Mouse (Mus musculus) natural killer cell, adult 2 months (primary cell): ENCODE results near the gene Sh3d19.
A peak's percentile ranks its signal among the peaks of the same experiment; 100 is the strongest.
"Not testable (repeated sequence)": the region's sequence is repeated elsewhere in the genome, so short reads cannot be mapped to it uniquely, and the experiment has no call there.

Source experiments
- DNase-seq, 2 experiments: peaks; one replicate each; pipeline ENCODE4 v3.0.0; 2022; ENCODE audit warnings: low spot score in 2 of 2

Gene Sh3d19

DNA sequence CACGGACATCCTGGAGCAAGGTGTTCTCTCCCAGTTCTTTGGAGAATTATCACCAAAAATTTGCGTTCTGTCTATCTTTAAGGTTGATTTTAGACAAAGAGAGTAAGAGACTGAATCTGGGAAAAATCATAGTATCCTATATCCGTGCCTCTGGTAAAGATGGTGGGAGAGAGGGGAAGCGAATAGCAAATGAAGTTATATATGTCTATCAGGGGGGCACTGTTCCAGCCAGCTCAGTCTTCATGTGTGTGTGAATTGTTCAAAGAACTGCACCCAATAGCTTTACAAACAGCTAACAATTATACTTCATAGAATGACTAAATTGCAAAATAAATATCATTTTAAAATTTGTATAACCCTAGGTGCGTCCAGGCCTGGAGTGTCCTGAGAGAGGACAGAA is 123.0 kb downstream of the Sh3d19 start:
- DNase-seq, result no peak

DNA sequence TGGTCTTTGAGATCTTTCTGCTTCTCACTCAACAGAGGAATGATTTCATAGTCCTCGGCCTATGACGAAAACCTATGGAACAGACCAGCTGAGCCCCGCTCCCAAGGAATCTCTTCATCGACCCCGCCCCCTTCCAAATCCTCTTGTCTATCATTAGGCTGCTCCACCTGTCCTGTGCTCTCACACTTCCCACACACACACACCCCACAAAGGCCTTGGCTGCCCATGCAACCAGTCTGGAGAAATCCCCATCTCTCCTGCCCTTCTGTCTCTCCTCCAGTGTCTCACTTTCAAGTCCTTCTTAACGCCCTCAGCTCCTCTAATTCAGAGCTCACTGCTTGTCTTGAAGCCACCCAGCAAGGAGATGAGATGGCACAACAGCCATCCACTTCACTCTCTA is 131.0 kb downstream of the Sh3d19 start:
- DNase-seq, result no peak

DNA sequence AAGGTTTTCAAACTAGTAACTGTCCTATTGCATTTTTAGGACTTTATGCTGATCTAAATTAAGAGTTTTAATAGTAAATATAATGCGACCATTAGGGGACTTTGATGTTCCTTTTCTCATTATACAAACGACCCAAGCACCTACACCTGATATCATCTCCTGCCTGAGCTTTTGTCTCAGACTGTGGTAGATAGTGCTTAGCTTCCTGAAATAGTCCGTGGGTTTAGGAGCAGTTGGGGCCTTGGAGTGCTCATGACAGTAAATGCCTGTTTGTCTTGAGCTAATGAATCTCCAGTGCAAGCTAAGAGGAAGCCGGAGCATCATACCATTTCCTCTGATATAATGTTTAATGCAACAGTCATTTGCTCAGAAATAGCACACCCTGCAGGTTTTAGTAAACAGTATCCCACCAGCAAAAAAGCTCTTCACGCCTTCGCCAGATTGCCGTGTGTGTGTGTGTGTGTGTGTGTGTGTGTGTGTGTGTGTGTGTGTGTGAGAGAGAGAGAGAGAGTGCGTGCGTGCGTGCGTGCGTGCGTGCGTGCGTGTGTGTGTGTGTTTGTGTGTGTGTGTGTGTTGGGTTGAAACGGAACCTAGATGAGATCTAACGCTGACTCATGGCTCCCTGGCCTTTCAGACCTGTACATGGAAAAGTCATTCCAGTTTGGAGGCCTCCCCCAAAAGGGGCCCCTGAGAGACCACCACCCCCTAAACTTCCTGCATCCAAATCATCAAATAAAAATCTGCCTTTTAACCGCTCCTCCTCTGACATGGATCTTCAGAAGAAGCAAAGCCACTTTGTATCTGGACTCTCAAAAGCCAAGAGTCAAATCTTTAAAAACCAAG is 132.8 kb downstream of the Sh3d19 start:
- peak; percentile 27 to 40 for DNase-seq

DNA sequence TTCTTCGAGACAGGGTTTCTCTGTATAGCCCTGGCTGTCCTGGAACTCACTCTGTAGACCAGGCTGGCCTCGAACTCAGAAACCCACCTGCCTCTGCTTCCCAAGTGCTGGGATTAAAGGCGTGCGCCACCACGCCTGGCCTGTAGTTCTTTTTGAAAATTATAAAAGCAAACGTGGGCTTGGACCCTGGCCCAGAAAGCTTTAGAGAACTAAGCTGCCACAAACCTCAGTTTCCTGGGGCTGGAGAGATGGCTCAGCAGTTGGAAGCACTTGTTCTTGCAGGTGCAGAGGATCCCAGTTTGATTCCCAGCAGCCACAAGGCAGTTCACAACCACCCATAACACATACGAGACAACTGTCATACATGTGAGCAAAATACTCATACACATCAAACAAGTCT is 133.5 kb downstream of the Sh3d19 start:
- not testable (repeated sequence) for DNase-seq

DNA sequence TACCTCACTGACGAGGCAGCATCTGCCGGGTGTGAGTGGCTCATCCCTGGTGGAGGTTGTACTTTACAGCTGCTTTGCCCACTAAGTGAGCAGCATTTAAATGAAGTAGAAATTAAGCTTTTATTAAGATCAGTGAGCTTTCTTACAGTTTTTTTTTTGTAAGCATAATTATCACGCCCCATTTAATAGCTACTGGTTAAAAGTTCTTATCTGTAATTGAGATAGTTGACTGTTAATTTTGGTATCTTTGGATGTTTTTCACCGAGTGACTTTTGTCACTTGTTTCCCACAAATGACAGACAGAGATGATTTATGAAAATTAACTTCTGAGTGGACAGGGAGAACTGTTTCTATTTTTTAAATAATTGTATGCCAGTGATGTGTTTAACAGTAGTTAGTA is 134.0 kb downstream of the Sh3d19 start:
- no peak for DNase-seq

DNA sequence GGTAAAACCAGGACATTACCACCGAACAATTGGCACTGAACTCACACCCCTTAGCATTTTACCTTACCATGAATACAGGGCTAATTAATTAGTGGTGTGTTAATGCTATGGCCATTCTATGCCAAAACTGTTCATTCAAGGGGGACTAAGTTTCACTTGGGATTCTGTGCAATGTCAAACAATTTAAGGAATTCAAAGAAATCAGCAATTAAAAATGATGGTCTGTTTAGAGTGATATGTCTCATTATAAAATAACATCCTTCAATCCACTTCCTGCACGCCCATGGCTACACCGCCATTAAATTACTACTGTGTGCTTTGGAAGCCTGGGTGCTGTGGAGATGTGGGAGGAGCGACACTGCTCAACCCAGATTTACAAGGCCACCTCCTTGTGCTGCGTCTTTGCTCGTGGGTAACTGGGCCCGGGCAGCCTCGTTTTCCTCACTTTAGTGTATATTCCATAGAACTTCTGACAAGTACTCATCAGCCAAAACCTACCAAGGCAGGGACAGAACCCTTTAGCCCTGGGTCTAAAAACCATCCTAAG is 135.2 kb downstream of the Sh3d19 start:
- DNase-seq, result no peak

DNA sequence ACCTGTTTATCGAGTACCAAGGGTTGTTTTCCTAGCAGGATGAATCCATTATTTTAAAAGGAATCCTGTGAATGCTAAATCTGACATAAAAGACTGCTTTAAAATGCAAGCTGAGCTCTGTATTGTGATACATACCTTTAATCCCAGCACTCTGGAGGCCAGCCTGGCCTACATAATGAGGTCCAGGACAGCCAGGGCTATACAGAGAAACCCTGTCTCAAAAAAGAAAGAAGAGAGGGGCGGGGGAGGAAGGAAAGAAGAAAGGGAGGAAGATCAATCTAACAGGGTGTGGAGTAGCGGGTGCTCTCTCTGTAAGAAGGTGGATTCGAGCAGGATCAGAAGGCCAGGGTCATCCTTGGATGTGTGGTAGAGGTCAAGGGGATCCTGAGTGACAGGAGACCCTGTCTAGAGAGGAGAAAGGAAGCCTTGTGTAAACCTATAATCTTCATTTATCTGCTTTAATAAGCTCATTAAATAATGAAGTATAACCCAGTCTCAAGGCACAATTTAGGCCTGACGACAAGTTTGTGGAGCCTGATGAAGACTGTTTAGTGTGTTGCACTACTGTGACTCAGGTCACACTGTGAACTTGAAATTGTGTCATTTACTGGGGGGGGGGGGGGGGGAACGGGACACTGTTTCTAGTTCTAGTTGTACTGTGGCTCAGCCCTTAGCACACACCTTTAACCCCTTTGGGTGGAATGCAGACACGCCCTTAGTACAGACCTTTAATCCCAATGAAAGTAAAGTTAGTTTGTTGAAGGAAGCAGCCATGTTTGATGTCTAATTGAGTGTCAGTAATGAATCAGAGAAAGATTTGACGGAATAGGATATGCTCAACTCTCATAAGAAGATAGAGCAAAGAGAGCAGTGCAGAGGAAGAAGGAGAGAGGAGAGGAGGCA is 137.0 kb downstream of the Sh3d19 start:
- no peak for DNase-seq

DNA sequence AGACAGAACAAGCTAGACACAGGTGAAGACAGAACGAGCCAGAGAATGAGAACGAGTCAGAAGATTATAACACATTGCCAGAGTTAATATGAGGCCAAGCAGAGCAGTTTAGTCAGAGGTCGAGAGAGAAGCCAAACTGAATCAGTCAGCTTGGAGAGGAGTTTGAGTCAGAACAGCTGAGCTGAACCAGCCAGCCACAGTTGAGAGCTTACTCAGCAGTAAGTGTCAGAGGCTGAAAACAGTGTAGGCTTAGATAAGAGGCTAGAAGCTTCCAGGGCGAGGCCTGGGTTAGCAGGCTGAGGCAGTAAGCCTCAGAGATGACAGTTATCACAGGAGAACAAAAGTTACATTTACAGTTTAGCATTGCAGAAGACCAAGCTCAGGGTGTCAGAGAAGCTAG is 137.7 kb downstream of the Sh3d19 start:
- DNase-seq, result no peak

DNA sequence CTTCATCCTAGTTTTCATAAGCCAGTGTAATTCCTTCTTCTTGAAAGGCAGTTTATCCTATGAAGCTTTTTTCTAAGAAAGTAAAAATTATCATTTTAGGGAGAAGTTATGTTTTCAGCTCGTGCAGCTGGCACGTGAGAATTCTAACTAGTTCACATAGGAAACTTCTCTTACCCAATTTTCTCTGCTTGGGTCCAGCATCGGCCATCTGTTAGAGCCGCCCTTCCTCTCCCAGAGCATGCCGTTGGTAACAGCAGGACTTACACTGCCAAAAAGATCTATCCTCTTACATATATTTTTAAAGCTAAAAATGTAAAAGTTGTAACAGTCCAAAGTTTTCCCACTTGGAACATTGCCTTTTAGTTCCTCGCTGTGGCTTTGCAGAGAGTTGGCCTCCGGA is 138.2 kb downstream of the Sh3d19 start:
- no peak for DNase-seq

DNA sequence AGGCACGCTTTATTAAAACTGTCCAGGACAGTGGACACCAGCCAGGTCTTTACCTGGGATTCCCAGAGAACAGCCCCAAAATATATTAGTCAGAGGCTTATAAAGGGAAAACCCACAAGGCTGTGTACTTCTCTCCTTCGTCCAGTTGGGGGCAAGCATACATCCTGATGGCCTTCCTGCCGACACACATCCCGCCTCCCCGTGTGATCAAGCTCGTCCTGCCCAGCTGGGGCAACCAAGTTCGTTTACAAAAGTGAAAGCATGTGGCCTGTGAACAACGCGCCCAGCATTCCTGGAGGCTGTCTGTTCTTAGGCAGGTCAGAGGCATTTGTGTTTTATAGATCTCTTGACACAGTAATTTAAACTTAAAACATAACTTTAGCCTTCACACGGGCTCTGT is 139.2 kb downstream of the Sh3d19 start:
- peak; percentile 14 to 36 for DNase-seq

DNA sequence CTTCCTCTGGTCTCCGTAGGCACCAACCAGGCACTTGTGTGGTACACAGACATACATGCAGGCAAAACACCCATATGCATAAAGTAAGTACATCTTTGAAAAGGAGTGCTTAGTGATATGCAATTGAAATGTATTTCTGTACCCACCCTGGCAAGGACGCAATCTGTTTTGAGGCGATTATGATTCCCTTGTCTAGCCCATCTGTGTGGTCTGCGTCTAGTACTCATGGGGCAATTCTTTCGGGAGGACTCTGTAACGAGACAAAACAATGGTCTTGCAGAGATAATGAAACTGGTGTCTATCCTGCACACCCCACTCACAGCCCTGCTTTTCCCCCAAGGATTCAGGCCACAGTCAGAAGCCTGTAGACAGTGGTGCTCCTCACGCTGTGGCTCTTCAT is 141.9 kb downstream of the Sh3d19 start:
- no peak for DNase-seq

DNA sequence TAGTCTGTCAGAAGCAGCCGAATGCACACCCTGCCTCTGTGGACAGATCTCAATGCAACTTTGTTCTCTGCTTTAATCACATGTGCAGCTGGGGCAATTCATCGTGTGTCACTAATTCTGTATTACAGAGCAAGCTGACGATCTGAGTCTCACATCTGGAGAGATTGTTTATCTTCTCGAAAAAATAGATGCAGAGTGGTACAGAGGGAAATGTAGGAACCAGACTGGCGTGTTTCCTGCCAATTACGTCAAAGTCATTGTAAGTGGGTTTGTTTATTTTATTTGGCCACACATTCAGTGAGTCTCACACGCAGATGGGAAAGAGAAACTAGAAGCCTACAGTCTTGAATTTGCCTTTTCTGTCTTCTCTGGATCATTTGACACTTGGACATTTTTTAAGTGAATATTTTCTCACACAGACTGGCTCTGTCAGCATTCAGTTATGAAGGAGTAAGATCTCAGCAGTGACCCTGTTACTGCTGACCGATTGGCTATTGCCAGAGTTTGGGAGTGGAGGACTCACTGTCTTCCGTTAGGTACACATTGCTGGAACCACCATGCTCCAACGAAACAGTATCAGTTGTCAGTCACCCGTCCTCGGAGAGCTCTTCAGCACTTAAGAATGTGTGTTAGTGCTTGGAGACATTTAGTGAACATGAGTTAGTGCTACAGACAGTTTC is 143.9 kb downstream of the Sh3d19 start:
- DNase-seq, result no peak

DNA sequence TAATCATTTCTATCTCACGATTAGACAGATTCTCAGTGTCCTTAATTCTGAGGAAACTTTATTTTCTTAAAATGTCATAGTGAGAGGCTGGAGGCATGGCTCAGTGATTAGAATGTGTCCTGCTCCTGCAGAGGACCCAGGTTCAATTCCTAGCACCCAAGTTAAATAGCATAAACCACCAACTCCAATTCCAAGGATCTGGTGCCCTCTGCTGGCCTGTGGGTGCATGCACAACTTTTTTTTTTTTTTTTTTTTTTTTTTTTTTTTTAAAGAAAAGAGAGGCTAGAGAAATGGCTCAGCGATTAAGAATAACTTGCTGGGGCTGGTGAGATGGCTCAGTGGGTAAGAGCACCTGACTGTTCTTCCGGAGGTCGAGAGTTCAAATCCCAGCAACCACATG is 146.0 kb downstream of the Sh3d19 start:
- DNase-seq, result no peak

DNA sequence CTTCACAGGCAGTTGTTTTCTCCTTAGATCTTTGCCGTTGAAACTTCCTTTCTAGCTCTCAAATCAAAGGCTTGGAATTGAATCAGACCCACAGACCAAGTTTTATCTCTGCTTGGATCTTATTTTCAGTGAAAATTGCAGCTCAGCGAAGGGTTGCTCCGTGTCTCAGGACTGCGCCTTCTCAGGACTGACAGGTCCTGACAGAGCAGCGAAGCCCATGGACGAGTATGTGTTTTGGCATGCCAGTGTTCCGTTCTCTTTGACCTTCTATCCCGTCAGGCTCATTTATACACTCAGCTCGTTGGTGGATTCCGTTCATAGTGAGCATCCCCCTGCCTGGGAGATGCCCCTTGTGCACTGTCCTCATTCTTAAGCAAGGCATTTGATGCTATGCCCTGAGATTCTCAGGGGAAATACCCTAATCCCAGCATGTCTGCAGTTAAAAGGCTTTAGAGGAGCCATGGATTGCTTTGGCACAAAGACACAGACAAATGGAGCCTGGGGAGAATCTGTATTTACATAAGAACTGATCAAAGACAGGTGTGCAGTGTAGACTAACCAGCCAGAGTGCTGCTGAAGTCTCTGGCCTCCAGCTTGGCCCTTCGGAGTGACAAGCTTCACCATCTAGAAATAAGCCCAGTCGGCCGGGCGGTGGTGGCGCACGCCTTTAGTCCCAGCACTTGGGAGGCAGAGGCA is 148.5 kb downstream of the Sh3d19 start:
- DNase-seq, result no peak

DNA sequence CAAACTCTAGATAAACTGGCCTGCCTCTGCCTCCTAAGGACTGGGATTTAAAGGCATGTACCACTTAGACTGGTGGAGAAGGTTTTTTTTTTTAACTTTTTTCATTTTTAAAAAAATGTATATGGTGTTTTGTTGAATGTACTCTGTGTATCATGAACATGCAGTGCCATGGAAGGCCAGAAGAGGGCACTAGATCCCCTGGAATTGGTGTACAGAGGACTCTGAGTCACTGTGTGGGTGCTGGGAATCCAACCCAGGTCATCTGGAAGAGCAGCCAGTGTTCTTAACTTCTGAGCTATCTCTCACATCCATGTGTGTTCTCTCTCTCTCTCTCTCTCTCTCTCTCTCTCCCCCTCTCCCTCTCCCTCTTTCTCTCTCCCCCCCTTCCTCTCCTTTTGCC is 151.2 kb downstream of the Sh3d19 start:
- DNase-seq, result no peak

DNA sequence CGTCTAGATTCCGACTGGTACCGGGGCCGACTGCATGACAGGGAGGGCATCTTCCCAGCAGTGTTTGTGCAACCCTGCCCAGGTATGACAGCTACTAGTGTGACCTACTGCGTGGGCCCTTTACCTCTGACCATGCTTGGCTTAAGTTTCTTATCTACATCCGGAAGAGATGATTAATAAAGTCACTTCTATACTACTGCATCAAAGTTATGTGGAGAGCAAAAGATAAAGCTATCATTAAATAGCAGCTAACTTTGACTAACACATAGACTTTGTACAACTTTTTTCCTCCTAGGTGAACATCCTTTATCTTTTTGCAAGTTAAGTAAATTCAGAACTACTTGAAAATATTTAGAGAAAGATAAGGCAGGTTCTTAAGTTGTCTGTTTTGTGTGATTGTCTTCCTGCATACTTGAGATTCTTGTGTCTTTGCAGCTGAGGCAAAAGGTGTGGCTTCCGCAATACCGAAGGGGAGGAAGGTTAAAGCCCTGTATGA is 152.4 kb downstream of the Sh3d19 start:
- no peak for DNase-seq

DNA sequence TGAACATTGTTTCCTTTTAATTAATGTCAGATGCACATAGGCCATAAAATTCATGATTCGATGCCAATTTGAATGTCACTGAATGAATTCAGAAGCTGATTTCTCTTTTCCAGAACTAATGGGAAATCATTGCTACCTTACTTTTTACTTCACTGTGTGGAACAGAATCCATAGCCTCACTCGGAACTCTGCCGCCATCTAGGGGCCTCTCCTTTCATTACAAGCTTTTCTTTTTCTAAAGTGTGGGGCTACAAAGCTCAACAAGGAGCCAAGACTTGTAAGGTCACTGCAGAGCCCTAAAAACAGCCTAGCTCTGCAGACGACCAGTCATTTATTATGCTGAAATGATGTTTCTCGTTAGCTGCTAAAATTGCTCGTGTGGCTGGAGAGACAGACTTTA is 158.8 kb downstream of the Sh3d19 start:
- peak; percentile 35 to 58 for DNase-seq

DNA sequence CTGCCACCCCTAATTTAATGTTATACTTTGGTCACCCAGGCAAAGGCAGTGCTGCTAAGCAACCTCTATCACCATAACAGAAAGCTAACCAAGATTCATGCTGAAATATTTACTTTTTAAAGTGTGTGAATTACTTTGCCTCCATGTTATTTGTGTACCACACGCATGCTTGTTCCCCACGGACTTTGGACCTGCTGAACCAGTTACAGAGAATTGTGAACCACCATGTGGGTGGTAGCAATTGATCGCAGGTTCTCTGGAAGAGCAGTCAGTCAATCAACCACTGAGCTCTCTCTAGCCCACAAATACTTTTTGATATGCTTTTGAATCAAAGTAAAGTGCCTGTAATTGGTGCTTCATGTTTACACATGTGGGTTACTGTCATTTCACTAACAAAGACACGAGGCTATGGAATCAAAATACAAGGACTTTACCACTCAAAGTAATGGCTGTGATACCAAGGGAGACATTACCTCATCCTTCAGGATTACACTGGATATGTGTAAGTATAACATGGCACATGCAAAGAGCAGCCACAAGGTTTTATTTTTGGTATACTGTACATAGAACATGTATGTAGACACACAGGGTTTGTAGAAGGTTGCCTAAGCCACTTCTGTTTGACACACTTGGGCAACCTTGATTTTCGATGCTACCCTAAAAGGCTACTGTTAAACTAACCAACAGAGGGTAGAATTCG is 164.2 kb downstream of the Sh3d19 start:
- no peak for DNase-seq

DNA sequence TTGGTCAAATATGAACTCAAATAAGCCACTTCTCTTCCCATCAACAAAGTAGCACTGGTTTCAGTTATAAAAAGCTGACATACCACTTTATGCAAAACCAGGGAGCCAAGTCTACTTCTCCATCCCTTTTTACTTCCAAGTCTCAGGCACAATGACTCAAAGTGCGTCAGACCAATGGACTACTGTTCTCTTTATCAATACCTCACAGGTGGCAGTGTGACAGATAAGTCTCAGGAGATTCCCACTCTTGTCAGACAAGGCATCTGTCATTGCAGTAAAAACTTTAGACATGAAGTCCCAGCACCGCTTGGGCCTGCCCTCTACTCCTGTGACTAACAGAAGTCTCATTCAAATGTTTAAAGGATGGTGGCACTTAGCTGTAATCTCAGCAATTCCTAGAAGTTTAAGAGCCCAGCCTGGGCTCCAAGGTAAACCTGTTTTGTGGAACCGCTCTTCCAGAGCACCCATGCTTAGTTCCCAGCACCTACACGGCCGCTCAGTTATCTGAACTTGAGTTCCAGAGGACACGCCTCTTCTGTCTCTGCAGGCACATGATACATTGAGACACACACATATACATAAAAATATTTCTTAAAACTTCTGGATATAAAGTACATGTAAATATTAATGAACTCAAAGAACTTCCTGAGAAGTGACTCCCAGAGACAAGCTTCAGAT is 165.1 kb downstream of the Sh3d19 start:
- no peak for DNase-seq

DNA sequence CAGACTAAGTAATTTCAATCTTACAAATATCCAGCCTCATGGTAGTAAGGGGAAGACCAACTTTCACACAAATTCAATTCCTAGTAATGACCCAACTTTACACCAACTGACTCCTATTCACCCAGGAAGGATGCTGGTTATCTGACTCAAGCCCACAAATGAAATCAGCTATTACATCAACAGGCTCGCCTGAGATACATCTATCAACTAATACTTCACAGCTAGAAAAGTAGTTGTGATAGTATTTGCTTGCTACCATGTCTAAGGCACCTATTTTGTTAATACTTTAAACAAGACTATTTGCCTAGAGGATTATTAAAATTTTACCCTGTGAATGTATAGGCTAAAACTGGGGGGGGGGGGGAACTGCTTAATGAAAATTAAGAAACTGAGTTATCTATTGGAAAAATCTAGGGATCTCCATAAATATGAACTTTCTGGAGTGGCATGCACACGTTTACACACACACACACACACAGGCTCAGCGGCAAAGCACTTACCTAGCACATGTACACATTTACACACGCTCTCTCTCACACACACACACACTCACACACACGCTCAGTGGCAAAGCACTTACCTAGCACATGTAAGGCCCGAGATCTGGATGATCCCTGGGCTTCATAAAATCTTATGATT is 166.1 kb downstream of the Sh3d19 start:
- DNase-seq, result no peak
